Mouse (Mus musculus): ENCODE measurements at regions not wholly inside any gene's neighbourhood (a gene's known extent, or its start where the extent isn't known, plus 50 kb on each side); places are given as distances from the start of the nearest gene placed in this dataset.

DNA sequence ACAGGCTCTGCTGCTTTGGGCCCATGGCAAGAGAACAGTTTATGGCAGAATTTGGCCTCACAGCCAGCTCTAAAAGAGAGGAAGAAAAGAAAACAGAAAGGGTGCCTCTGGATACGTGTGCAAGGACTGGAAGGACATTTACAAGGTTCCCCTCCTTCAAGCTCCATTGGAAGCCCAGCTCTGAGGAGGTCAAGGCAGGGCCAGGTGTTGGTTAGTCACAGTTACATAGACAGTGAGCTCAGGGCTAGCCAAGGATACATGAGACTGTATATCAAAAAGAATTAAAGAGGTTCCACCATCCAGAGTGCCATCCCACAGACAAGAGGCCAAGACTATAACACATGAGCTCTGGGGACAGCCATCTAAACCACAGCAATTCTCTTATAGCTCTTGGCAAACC, 131.6 kb upstream of the Jarid2 start:
- no peak for DNase-seq (ENCODE audit: low read depth, low spot score)

DNA sequence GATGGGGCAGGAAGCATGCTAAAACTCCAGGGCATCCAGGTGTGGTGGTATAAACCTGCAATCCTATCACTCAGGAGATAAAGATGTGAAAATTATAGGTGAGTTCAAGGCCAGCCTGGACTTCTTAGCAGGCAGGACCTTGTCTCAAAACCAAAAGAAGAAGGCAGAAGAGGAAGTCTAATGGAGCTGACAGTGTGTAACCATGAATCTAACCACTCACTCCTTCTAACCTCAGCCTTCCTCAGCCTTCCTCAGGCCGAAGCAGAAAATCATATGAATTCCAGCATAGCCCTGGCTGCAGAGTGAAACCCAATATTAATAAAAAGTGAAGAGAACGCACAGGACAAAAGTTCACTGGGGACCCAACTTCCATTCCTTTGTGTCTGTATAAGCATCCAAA, 128.2 kb upstream of the Jarid2 start:
- DNase-seq (ENCODE audit: low read depth, low spot score) = no peak

DNA sequence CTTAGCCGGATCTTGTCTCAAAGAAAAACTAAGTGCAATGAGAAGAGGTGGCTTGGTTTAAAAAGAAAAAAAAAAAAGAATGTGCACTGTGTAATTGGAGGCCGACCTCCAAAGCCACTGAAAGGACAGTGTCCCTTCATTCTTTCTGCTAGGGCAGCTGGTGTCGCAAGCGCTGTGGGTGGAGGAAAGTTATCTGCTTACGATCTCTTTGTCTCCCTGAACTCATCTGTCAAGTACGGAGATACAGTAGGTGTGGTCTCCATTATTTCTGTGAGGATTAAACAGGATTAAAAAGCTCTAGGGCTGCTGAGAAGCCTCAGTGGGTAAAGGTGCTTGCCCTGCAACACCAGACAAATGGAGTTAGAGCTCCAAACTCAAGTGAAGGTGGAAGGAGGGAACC, 126.6 kb upstream of the Jarid2 start:
- no peak for DNase-seq (ENCODE audit: low read depth, low spot score)

DNA sequence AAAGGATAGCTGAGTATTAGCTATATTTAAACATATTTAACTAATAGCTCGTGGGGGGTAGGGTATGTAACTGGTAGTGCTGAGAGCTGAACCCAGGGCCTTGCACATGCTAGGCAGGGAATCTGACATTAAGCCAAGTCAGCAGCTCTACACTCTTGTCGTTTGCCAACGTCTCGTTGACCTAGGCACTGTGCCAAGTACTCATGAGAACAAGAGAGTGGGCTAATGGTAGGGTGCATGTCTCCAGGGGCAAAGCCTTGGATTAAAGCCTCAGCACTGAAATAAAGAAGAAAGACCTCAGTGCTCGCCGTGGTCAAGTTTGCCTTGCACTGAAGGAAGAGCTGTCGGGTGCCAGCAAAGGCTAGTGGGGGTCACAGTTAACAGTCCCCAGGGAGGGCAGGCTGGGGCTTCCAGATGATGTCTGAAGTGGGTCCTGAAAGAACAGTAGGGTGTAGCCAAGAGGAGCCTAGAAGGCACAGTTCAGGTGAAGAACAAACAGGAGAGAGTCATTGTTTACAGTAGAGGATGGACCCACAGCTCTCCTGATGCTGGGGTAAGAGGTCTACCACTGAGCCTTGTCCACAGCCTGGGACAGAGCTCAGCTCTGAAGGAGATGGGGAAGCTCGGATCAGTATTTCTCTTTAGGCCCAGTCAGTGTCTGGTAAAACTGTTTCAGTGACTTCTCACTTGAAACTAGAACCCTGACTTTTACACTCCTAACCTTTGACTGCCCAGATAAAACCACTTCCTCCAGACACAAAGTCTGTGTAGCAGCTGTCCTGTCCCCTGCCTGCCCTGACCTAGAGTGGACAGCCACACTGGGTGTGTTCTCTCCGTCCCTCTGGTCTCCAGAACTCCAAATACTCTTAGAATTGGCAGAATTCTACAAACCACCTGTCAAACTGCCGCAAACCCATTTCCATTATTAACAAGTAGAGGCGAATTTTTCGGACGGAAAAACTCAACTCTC, 121.7 kb upstream of the Jarid2 start:
- DNase-seq (ENCODE audit: low read depth, low spot score) = no peak

DNA sequence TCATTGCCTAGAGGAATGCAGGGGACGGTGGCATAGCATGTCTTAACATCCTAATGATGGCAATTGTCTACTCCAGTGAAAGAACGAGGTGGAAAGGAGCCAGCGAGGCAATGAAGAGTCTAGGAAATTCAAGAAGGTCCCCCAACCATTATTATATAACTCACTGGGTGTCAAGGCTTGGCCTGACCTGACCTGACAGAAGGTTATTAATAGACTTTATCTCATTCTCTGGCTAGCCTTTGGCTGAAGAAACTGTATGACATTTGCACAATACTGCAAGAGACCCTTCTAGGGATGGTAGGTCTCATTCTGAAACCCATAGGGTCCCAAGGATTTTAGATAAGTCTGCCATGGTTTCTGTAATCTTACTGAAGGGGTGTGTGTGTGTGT, 121.0 kb upstream of the Jarid2 start:
- DNase-seq (ENCODE audit: low read depth, low spot score) = no peak

DNA sequence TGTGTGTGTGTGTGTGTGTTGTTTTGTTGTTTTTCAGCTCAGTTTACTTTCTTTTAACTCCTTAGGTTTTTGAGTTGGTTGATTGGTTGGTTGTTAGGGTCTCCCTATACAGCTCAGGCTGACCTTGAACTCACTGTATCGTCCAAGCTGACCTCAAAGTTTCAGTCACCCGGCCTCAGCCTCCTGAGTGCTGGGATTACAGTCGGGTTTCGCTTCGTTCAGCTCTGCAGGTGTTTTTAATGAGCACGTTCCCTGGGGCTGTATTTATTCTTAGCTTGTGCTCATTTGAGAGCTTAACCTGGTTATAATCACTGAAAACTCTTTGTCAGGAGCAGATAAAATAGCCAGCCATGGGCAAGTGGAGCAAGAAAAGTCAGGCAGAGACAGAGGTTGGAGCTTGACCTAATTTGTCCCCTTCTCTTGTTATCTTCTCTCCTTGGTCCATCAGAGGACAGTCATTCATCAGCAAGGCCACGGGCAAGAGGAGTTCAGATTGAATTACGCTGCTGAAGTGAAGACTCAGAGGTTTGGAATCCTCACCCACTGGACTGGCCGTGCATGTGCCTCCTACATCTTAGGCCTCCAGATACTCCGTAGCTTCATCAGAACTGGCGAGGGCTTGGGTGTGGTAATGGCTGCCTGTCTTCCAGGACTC, 120.5 kb upstream of the Jarid2 start:
- no peak for DNase-seq (ENCODE audit: low read depth, low spot score)

DNA sequence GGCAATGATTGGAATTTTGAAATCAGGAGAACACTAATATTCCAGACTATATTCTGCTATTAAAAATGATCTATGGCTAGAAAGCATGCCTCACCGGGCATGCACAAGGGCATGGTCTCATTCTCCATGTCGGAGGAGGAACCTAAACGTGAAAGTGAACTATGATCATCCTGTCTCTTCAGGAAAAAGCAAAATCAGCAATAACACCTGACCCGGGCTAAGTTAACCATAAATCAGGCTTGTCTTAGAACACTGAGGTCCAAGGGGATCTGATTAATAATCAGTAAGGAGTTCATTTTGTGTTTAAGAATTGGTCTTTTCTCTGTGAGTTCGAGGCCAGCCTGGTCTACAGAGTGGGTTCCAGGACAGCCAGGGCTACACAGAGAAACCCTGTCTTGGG, 119.7 kb upstream of the Jarid2 start:
- no peak for DNase-seq (ENCODE audit: low read depth, low spot score)

DNA sequence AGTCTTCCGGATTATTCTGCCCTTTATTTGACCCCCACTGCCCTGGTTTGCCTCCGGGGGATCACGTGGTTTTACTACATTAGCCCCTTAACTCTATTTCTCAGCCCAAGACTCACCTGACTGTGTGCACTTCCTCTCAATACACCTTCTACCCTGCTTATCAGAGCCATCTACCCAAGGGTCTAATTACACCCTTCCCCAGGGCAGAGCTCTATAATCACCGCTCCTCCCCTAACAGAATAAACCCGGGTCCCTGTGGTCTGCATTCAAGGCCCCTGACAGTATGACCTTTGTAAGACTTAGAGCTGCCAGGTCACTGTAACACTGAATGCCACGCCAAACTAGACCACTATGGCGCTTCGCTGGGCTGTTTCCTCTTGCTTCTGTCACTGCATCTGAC, 113.6 kb upstream of the Jarid2 start:
- DNase-seq (ENCODE audit: low read depth, low spot score) = peak; percentile 54

DNA sequence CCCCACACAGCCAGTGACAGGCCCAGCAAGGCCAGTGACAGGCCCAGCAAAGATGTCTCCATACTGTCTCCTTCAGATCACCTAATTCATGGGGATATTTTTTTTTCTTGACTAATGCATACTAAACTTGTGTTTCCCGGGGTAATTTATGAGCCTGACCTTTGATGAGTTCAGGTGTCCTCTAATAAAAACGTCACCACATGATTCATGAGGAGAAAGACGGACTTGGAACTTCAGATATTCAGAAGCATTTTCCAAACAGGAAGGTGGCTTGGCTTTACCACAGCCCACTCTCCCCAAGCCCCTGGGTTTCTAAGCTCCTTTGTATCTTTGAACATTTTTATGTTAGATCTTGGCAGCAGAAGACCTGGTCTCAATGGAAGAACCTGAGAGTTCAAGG, 110.9 kb upstream of the Jarid2 start:
- no peak for DNase-seq (ENCODE audit: low read depth, low spot score)

DNA sequence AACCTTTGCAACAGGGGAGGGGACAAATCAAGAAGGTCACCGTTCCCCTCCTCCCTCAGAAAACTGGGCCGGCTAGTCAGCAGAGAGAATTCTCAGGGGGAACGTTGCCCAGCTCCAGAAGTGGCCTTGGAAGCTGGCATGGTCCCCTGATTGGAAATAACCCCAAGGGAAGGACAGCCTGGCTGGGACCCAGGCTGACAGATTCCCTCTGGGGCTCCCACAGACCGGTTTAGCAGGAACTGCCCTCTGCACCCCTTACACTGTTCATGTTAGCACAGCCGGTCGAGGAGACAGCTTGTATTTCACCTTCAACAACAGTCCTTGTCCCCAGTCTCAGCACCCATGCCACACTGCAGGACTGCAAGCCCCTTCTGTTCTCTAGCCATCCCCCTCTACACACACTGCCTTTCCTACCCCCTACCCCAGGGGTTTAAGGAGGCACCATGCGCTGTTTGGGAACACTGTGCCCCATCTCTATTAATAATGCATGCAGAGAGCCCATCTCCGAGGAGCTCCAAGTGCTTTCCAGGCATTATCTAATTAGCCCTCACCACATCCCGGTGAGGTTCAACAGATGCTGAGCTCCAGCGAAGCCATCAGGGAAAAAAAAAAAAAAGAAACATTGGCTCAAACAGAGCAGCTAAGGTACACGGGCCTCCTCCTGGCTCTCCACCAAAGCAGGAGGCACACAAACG, 106.5 kb upstream of the Jarid2 start:
- DNase-seq (ENCODE audit: low read depth, low spot score) = no peak

DNA sequence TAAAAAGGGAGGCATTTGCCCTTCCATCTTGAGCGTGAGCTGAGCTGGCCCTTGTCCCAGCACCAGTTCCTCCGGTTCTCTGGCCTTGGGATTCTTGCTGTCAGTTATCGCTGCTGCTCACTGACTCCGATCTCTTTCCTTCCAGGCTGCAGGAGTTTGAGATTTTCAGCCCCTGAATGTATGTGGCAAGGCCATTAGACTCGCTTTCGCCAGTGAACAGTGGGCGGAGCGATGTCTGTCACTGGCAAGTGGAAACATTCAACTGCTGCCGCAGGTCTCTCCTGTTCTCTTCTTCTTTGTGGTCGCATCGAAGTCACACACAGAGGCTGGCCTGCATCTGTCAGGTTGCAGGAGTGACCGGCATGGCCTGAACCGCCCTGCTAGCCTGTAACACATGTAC, 104.6 kb upstream of the Jarid2 start:
- peak; percentile 35 for DNase-seq (ENCODE audit: low read depth, low spot score)

DNA sequence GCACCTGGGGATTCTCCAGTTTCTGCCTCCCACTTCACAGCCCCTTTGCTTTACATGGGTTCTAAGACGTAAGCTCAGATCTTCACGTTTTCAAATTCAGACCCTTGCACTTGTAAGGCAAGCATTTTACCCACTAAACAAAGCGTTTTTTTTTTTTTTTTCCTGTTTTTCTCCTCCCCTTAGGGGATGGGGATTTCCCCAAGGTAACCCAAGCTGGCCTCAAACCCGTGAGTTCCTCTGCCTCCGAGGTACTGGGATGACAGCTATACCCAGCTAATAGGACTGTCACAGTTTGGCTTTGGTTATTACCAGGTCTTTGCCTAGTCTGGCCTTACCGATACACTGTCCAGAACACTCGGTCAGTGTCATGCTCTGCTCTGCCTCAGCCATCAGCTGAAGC, 103.5 kb upstream of the Jarid2 start:
- no peak for DNase-seq (ENCODE audit: low read depth, low spot score)

DNA sequence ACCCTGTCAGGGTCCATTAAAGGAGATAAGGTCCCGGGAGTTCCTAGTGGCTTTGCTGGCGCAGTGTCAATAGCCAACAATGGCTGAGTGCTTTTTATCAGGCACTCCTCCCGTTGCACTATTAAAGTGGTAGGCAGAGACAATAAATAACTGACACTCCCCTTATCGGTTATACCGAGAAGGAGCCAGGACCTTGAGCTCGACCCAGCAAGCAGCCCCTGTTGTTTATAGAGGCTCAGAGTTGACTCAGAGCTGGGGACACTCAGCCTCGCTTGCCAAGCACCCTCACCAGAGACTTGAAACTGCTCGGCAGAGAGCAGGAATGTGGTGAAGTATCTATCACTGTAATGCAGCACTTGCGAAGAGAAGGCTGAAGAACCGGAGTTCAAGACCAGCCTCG, 102.5 kb upstream of the Jarid2 start:
- no peak for DNase-seq (ENCODE audit: low read depth, low spot score)

DNA sequence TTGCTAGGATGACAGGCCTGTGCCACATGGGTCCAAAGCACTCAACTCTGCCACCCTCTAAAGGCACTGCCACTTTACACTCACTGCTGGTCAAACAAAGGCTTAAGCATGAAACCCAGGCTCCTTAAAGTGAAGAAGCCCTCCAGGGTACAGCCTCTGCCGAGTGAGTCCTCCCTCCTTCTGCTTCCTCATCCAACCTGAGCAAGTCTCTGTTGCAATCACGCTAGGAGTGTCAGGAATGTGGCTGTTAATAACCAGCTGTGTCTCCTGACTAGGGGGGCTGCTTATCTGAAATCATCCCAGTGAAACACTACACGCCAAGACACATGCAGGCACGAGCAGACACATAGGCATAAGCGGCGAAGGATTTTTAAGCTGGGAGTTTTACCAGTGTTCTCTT, 99.2 kb upstream of the Jarid2 start:
- DNase-seq (ENCODE audit: low read depth, low spot score) = no peak

DNA sequence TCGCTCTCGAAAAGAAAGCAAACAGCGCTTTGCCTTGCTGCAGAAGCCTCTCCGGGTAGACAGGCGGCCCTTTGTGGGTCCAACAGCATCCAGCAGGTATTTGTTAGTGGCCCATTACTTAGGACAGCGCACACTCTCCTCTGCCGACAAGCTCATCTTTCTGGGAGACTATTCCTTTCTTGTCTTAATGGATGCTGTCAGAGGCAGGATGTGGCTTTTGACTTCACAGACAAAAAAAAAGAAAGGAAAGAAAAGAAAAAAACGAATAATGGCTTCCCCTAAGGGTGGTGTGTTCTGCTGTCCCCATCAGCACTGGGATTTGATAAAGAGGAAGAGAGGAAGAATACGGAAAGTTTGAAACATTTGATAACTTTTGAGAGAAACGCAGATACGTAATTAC, 94.7 kb upstream of the Jarid2 start:
- DNase-seq (ENCODE audit: low read depth, low spot score) = no peak

DNA sequence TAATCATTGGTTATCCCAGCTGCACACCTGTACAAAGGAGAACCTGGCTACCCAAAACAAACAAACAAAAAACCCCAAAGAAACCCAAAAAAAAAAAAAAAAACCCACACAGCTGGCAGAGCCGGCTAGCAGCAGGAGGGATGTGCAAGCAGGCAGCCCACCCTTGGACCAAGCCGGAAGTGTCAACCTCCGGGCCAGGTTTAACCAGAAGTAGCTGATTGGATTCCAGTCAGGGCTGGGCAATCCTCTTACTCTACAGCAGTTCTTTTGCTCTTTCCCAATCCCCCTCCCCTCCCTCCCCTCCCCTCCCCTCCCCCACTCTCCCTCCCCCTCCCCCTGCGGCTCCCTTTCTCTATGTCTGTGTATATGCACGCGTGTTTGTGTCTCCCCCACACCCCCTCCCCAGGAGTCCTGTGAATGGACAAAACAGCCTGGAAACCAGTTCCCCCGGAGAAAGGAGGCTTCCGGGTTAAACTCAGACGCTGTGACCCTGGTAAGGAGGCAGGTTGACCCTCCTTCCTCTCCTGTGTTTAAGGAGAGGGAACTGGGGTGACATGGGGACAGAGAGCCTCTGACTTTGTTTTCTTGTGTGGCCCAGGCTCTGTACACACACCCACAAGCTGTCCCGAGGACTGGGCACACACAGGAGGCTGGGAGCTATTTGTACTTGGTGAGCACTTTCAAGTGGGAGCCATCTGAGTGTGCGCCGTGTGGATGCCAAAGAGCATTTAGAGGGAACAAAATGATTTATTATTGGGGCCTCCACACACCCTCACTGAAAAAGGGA, 93.9 kb upstream of the Jarid2 start:
- DNase-seq (ENCODE audit: low read depth, low spot score) = peak; percentile 88

DNA sequence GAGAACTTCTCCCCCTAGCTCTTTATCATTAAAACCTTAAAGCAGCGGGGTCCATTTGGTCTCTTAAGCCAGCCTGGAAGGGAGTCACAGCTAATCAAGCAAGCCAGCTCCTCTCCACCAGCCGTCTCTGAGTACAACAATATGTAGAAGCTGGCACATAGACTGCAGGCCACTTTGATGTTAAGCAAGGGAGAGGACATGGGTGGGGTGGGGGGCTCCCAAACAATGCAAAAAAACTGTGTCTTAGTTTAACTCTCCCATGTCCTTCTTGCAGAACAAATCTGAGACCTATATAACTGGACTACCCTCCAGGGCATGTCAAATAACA, 93.3 kb upstream of the Jarid2 start:
- no peak for DNase-seq (ENCODE audit: low read depth, low spot score)

DNA sequence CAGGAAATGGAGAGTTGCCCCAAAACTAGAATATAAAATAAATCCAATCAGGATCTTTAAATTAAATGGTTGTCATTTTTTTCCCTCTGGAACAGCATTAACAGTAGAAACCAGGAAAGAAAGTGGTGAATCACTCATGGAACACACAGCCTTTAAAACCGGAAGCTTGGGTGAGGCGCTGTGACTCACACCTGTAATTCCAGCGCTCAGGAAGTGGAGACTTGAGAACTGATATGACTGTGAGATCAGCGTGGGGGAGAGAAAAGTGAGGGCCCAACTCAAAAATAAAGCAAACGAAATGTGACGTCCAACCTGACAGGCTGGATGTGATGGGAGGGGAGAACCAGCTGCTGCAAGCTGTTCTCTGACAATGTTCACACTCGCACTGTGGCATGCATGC, 86.9 kb upstream of the Jarid2 start:
- DNase-seq (ENCODE audit: low read depth, low spot score) = no peak

DNA sequence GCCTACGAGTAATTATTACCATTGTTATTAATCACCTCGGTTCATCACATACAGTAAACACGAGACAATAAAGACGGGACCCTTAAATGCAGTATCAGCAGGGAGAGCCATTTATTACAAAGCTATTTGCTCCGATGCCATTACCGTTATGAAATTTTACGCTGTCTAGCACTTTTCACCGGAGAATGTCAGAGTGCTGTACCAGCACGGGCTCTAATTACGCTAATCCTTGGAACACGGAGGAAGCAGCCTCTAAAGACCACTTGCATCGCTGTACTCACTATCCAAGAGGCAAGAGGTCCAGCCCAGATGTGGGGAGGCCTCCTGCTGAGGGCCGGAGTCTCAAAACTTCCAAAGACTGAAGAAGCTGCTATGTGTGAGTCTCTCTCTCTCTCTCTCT, 79.2 kb upstream of the Jarid2 start:
- no peak for DNase-seq (ENCODE audit: low read depth, low spot score)

DNA sequence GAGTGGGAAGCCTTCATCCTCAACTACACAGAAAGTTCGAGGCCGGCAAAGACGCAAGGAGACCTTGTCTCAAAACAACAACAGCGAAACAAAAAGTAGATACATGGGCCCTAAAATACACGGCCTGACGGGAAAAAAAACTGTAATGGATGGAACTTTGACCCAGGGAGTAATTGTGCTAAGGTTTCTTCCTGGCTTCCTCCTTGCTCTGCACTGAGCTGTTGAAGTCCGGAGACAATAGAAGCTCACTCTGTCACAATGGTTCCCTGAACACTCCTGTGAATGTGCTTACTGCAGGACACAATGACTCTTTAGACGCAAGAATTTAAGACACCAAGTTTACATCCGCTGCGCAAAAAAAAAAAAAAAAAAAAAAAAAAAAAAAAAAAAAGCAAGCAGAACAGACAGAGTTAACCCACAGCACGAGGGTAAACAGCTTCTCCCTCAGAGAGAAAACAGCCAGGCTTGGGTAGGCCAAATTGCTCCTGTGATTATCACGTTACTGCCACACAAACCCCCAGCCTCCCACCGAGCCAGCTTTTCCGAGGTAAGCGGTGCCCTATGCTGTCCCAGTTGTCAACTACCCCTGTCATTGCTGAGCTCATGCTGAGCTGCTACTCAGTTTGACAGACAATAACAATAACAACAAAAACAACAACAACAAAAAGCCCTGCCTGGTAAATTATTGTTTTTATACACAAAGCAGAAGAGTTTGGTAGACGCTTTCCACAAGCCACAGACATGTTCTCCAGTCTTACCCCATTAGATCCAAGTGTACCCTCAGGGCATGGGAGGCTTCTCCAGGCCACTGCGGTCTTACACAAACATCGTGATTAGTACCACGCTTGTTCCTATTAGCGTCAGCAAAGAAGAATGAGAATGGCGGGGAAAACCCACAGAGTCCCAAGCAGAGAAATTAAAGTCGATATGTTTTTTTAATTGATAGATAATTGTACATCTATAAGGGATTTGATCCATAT, 77.7 kb upstream of the Jarid2 start:
- peak; percentile 71 for DNase-seq (ENCODE audit: low read depth, low spot score)

DNA sequence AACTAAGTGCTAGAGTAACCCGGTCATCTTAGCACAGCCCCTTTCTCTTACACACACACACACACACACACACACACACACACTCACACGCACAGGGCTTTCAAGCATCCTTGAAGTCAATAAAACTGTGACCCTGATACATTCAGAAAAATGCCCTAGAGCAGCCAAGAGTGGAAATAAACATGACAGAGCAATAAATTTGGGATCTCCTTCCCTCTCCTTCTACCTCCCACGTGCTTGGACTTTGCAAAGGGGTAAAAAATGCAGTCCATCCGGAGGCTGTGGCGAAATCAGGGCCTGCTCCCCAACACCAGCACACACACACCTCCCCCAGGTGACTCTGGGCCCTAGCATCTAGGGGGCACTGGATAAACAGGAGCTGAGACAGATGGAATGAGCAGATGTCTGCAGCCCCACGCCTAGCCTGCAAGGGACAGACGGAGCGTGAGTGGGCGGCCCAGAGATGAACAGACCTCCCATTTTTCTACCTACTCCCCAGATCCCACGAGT, 71.3 kb upstream of the Jarid2 start:
- no peak for DNase-seq (ENCODE audit: low read depth, low spot score)
